Mouse (Mus musculus): ENCODE measurements at regions not wholly inside any gene's neighbourhood (a gene's known extent, or its start where the extent isn't known, plus 50 kb on each side); places are given as distances from the start of the nearest gene placed in this dataset.

- no peak for DNase-seq (ENCODE audit: low spot score in 2 of 2)
These were observed 214.7 kb downstream of the Cog6 start for GRCm38 (mm10) chr3:52802324-52802723.

- no peak for DNase-seq (ENCODE audit: low spot score in 2 of 2)
These were observed 215.6 kb downstream of the Cog6 start for GRCm38 (mm10) chr3:52801446-52801845.

- DNase-seq (ENCODE audit: low spot score in 2 of 2), result no peak
These were observed 216.4 kb downstream of the Cog6 start for GRCm38 (mm10) chr3:52800673-52801072.

DNA sequence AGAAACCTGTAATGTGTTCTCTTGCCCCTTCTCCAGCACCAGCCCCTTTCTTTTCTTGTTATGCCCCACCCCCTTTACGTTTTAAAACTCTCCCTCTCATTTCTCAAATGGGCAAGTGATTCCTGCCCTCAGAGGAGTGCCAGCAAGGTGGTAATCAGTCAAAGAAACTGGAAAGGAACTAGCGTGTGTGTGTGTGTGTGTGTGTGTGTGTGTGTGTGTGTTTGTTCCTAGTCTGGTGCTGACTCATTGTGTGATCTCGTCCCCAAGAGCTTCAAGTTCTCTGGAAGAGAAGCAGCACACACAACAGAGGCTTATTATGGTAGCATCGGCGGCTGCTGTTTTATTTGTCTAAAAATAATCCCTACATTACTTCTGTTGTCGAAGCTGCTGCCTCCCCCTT lies 219.2 kb downstream of the Cog6 start:
- DNase-seq (ENCODE audit: low spot score in 2 of 2), result peak in 1 of 2 experiments; percentile 16

DNA sequence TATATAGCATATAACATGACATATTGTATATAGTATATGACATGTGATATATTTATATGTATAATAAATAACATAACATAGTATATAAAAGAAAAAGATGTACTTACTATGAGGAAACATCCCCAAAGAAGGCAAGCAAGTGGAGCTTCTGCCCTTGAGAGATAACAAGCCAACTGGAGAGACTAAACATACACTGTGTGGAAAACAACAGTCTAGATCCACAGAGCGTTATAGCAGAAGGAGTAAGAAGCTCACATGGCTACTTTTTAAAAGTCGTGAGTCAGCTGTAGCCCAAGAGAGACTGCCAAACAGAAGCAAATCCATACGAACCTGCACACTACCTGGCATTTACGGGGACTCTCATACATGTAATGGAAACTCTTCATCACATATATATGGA lies 219.9 kb downstream of the Cog6 start:
- no peak for DNase-seq (ENCODE audit: low spot score in 2 of 2)

- DNase-seq (ENCODE audit: low spot score in 2 of 2), result no peak
These were observed 222.8 kb downstream of the Cog6 start for GRCm38 (mm10) chr3:52794218-52794617.

- DNase-seq (ENCODE audit: low spot score in 2 of 2), result no peak
These were observed 224.2 kb downstream of the Cog6 start for GRCm38 (mm10) chr3:52792801-52793200.

DNA sequence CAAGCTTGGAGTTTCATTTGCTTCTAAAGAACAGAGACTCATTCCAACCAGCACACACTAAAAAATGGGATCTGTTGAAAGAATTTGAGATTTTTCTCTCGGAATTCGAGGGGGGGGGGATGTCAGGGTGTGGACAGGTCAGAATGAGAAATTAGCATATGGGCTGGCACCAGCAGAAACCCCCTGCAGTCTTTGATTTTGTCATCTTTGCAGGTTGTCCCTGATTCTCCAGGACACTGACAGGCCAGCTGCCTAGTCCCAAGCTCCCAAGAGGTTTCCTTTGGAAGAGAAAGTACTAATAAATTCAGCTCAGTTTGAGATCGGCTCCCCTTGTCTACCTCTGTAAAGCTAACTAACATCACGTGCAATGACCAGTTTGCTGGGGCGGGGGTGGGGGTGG lies 224.9 kb downstream of the Cog6 start:
- no peak for DNase-seq (ENCODE audit: low spot score in 2 of 2)

DNA sequence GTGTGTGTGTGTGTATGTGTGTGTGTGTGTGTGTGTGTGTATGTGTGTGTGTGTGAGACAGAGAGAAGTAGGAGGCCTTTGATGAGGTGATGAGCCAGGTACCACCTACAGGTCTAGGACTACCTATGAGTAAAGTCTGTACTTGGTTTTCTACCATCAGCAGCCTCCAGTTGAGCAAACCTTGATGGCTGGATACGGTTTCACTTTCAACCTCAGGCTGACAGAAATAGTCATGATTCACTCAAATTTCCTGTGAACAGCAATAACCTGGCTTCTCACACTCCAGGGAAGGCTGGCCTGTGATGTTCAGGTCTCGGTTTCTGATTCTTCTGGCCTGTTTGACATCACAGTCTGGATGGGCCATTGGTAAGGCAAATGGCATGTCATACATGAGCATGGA lies 226.1 kb downstream of the Cog6 start:
- DNase-seq (ENCODE audit: low spot score in 2 of 2), result no peak

DNA sequence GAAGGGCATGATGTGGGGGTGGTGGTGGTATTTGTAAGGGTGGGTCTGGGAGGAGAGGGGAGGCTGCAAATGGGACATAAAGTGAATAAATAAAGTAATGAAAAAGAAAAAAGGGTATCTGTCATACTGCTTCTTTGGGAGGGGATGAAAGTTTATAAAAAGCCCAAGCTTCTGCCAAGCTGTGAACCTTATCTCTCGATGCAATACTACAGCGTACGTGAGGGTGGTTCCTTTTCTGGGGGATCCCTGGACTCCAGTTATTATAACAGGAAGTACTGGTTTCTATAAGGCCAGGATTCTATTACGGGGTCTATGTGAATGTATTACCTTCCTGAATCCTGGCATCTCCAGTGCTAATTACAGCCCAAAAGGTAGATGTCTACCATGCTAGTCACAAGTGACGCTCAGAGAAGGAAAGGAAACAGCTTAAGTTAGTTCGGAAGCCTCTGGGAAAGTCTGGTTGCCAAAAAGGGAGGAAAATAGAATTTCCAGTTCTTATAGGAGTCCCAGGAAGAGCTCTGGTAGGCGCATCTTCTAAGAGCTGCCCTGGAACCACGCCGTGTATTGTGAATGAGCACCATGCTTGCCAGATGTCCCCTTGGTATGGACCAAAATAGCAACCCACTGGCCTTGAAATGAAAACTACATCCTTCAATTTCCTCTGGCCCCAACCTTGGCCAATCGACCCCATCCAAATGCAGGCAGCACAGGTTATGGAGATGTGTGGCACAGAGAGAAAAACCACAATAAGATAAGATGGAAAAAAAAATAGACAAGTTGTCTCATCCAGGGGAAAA lies 228.9 kb downstream of the Cog6 start:
- no peak for DNase-seq (ENCODE audit: low spot score in 2 of 2)

- no peak for DNase-seq (ENCODE audit: low spot score in 2 of 2)
These were observed 231.4 kb downstream of the Cog6 start for GRCm38 (mm10) chr3:52785595-52785994.

DNA sequence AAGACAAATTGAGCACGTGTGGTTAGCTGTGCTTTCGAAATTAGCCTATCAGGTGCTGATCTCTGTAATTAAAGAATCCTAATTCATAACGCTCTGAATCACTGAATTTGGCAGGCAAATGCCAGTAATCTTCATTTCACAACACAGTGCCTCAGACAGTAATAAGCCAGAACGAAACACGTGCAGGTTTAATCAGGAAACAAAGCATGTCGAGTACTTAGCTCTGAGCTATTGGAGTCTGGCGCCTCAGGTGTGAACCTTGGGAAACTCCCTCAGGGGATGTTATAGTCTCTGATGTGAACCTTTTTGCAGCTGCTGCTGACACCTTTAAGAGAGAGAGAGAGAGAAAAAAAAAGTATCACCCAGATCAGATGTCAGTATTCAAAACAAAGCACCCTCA lies 232.6 kb downstream of the Cog6 start:
- no peak for DNase-seq (ENCODE audit: low spot score in 2 of 2)

DNA sequence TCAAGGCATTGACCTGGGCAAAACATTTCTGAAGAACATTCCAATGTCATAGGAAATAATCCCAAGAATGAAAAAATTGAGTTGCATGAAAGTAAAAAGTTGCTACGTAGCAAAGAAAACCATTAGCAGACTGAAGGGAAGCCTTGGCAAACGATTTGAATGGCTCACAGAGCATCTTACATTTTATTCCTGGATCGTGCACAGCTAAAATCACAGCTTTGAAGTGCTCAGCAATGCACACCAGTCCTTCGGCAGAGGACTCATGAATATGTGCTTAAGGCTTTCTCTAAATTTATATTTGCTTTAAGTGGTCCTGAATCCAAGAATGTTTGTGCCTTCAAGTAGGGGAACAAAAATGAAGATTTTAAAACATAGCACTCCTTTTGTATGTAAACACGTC lies 234.5 kb downstream of the Cog6 start:
- DNase-seq (ENCODE audit: low spot score in 2 of 2), result no peak

GRCm38 (mm10) chr3:52781521-52781920 lies 235.5 kb downstream of the Cog6 start:
- no peak for DNase-seq (ENCODE audit: low spot score in 2 of 2)

GRCm38 (mm10) chr3:52780356-52780755 lies 236.7 kb downstream of the Cog6 start:
- DNase-seq (ENCODE audit: low spot score in 2 of 2), result no peak

- DNase-seq (ENCODE audit: low spot score in 2 of 2), result no peak
These were observed 241.2 kb downstream of the Cog6 start for GRCm38 (mm10) chr3:52775875-52776274.

DNA sequence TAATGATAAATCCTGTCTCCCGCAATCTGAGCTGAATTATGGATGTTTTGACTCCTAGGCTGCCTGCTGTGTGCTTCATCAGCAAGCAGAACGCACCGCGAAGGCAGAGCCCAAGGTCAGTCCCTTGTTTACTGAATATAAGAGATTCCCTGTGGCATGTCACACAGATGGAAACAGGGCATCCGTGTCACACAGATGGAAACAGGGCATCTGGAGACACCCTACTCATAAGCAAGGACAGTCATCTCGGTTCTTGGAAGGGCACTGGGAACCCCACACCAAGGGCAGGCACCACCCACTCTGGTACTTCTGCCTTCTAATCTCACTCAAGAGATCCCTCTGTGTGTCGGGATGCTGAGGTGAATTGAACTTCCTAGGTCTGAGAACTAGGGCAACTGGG lies 241.9 kb downstream of the Cog6 start:
- DNase-seq (ENCODE audit: low spot score in 2 of 2), result no peak

DNA sequence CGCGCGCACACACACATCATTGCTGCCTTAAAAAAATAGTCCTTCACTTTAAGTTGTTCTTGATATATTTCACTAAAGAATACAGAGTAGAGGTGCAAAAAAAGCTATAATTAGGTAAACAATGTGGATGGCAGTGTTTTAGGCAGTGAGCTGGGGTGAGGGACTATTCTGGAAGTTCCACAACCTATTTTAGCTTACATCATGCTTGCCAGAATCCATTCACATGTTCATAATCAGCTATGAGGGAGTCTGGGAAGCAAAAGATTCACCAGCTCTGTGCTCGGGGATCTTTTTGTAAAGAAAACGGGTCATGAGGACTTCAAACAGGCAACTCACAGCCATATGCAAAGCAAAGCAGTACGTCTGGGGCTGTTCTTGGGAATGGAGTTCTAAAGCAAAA lies 242.3 kb downstream of the Cog6 start:
- DNase-seq (ENCODE audit: low spot score in 2 of 2), result no peak

- DNase-seq (ENCODE audit: low spot score in 2 of 2), result no peak
These were observed 249.8 kb downstream of the Cog6 start for GRCm38 (mm10) chr3:52767276-52767675.

- no peak for DNase-seq (ENCODE audit: low spot score in 2 of 2)
These were observed 250.2 kb downstream of the Cog6 start for GRCm38 (mm10) chr3:52766841-52767240.

- DNase-seq (ENCODE audit: low spot score in 2 of 2), result no peak
These were observed 252.9 kb downstream of the Cog6 start for GRCm38 (mm10) chr3:52764166-52764565.

- DNase-seq (ENCODE audit: low spot score in 2 of 2), result no peak
These were observed 253.4 kb downstream of the Cog6 start for GRCm38 (mm10) chr3:52763660-52764059.

DNA sequence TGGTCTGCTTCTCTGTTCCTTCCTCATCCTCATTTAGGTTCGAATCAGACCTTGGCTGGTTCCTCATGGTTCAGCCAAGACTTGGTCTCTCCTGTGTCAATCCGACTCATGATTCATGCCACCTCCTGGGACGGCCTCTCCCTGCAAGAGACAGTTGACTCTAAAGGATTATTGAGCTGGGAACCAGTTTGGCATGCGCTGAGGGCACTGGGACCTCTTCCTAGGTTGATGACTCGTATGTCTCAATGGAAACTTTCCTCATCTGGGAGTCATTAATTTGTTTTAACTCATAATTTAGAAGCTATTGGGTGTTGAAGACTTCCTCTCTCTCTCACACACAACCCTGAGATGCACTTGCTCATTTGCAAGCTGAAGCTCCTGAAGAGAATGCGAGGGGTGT lies 254.5 kb downstream of the Cog6 start:
- no peak for DNase-seq (ENCODE audit: low spot score in 2 of 2)

DNA sequence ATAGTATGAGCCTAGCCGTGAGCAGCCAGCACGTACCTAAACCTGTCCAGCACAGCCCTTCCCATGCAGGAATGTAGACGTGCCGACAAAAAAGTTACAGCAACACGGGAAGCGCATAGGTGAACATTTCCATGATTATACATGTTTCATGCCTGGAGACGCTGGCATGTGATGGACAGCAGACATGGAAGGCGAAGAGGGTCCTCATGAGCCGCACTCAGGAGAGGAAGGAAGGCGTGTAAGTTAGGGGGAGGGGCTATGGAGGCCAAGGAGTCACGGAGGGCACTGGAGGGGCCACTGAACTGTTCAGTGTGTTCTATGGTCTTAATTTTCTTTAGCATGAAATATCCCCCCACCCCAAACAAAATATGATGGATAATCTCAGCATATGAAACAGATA lies 257.2 kb downstream of the Cog6 start:
- DNase-seq (ENCODE audit: low spot score in 2 of 2), result no peak
